Mouse (Mus musculus) forebrain, embryonic 16.5 days (tissue): ENCODE data around the gene Actr8. TPM values are rescaled to one million over a fixed set of nuclear protein-coding genes. Genes with fewer than 3 reads are reported as not detected.

ENCODE experiments used
- ATAC-seq: fragments of 200-750 bp; cut with Nextera tagmentation; 2 replicates; pipeline ENCODE4 v1.8.0; 2017; ENCODE audit warnings: mild to moderate bottlenecking, moderate library complexity
- H3K27ac ChIP-seq: fragments of 300-500 bp; sonication (generic); 2 replicates; pipeline ENCODE4 v1.5.1; 2014; ENCODE audit warnings: low read length, control low read depth
- H3K27me3 ChIP-seq: fragments of 300-500 bp; sonication (generic); replicated peaks from 2 replicates; pipeline ENCODE4 v1.6.1; 2014; ENCODE audit warnings: low read length; ENCODE audit not compliant: control insufficient read depth, insufficient read depth
- H3K36me3 ChIP-seq: fragments of 300-500 bp; sonication (generic); 2 replicates; pipeline ENCODE4 v1.6.1; 2014; ENCODE audit not compliant: control insufficient read depth, insufficient read depth
- H3K4me1 ChIP-seq: fragments of 300-500 bp; sonication (generic); replicated peaks from 2 replicates; pipeline ENCODE4 v1.6.1; 2014; ENCODE audit warnings: low read length; ENCODE audit not compliant: control insufficient read depth, insufficient read depth
- H3K4me2 ChIP-seq: fragments of 300-500 bp; sonication (generic); 2 replicates; pipeline ENCODE4 v1.6.1; 2014; ENCODE audit warnings: mild to moderate bottlenecking, low read length, control low read depth
- H3K4me3 ChIP-seq: fragments of 300-500 bp; sonication (generic); replicated peaks from 2 replicates; pipeline ENCODE4 v1.5.1; 2014; ENCODE audit warnings: mild to moderate bottlenecking, low read length, control low read depth
- H3K9ac ChIP-seq: fragments of 300-500 bp; sonication (generic); replicated peaks from 2 replicates; pipeline ENCODE4 v1.6.1; 2014; ENCODE audit warnings: low read depth, low read length, control low read depth
- H3K9me3 ChIP-seq: fragments of 300-500 bp; sonication (generic); 2 replicates; pipeline ENCODE4 v1.6.1; 2016; ENCODE audit warnings: low read length; ENCODE audit not compliant: control insufficient read depth
- WGBS: fragments of 180-500 bp; shearing (Covaris S2); extraction: QIAGEN DNeasy Blood & Tissue Kit; methylation state at CpG from one replicate; pipeline ENCODE4 v1.1.7; 2014; 5-methylcytosine and 5-hydroxymethylcytosine counted together
- polyA plus RNA-seq: library from polyadenylated mRNA; unstranded; fragments of >200 nt; fragmentation: Nextera tagmentation; extraction: Ambion mirVana; gene quantifications from 2 replicates; pipeline ENCODE4 v1.2.1, GENCODE M21; 2015

The Actr8 gene
- polyA plus RNA-seq = 92.0 and 92.8 TPM in 2 replicates

DNA sequence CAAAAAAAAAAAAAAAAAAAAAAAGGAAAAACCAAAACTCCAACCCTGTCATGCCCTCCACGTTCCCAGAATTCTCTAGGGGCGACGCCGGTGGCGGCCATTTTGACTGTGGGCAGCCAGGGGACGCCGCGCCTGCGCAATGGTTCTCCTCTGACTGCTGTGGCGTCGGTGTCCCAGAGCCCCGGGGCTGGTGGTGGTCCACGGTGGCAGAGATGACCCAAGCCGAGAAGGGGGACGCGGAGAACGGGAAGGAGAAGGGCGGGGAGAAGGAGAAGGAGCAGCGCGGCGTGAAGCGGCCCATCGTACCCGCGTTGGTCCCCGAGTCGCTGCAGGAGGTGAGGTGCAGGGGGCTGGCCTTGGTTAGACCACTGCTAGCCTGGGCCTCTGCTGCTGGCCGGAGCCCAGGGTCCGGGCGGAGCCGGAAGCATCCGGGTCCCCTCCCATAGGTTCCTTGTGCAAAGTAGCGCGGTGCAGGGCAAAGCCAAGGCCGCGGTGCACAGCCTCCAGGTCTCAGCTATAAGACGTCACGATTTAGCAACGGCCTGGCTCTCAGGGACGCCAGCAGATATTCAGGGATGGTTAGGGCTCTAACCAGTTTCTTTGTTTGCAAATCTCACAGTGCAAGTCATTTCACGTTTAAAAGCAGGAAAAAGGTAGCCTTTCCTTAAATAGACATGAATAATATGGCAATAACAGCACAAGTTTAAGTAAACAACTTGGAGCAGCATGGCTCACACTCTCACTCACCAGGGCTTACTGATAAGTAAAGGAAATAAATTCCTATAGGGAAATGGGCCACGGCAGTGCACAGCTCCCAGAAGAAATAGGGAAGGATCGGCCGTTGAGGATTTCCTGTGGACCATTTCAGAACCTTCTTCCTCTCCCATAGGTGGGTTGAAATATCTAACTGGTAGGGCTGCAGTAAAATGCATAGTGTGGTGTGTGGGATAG, at the start of gene Actr8:
Actr8 (plus strand) TSS at position 84 of the 951 bp plus-strand sequence.
- Histone ChIP-seq H3K4me3 (peak within 1 kb of the TSS; percentile 96), H3K27me3 (no peaks in the 10 kb centered on the region), H3K27ac (peak within 1 kb of the TSS; percentile 77), H3K9ac (peak within 1 kb of the TSS; percentile 94), H3K4me1 (peaks cover 10% of the 10 kb centered on the region), H3K4me2 (peak within 1 kb of the TSS; percentile 69), H3K36me3 (peaks cover 38% of the 10 kb centered on the region), H3K9me3 (no peaks in the 10 kb centered on the region)
- ATAC-seq = peak; percentile 92
- WGBS = 3% methylated on average over 44 of the region's 44 CpGs

DNA sequence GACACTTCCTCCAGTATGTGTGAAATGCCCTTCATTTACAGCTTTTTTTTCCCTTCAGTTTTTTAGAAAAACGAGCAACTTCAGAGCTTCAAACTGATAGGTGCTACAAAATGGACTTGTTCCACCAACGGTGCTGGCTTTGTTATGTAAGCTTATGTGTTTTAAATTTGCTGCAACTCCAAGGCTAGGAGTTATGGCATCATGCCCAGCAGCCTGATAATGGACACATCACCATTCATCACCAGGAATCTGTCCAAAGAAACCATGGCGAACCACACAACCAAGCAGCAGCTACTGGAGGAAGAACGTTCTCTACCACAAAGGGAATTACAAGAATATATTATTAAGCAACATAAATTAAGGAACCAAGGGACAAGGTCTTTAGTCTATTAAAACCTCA, 49.2 kb upstream of the Actr8 start:
- H3K36me3 ChIP-seq = no peaks in the 10 kb centered on the region
- H3K4me1 ChIP-seq = no peaks in the 10 kb centered on the region
- 42% methylated on average over 4 of the region's 4 CpGs for WGBS
- no peaks in the 10 kb centered on the region for H3K27me3 ChIP-seq
- no peak overlapping the region for H3K9ac ChIP-seq
- no peak overlapping the region for H3K27ac ChIP-seq
- H3K4me2 ChIP-seq = no peak overlapping the region
- ATAC-seq = no peak
- H3K9me3 ChIP-seq = no peaks in the 10 kb centered on the region
- H3K4me3 ChIP-seq = no peak overlapping the region

GRCm38 (mm10) chr14:29935516-29935915, 42.6 kb upstream of the Actr8 start:
- H3K27me3 ChIP-seq = no peaks in the 10 kb centered on the region

GRCm38 (mm10) chr14:29937466-29937865, 40.7 kb upstream of the Actr8 start:
- H3K27me3 ChIP-seq = no peaks in the 10 kb centered on the region
- H3K4me2 ChIP-seq = no peak overlapping the region
- WGBS = 86% methylated on average over 15 of the region's 15 CpGs
- H3K36me3 ChIP-seq = no peaks in the 10 kb centered on the region
- H3K27ac ChIP-seq = no peak overlapping the region
- peak; percentile 69 for ATAC-seq
- no peaks in the 10 kb centered on the region for H3K4me1 ChIP-seq
- no peaks in the 10 kb centered on the region for H3K9me3 ChIP-seq
- no peak overlapping the region for H3K9ac ChIP-seq
- no peak overlapping the region for H3K4me3 ChIP-seq

More at GRCm38 (mm10) chr14:29935516-29935915, 42.6 kb upstream of the Actr8 start:
- WGBS = 33% methylated on average over 5 of the region's 5 CpGs
- Histone ChIP-seq H3K36me3 (no peaks in the 10 kb centered on the region), H3K4me3 (no peak overlapping the region), H3K4me2 (no peak overlapping the region), H3K9ac (no peak overlapping the region), H3K4me1 (no peaks in the 10 kb centered on the region), H3K9me3 (no peaks in the 10 kb centered on the region), H3K27ac (no peak overlapping the region)
- ATAC-seq = no peak

DNA sequence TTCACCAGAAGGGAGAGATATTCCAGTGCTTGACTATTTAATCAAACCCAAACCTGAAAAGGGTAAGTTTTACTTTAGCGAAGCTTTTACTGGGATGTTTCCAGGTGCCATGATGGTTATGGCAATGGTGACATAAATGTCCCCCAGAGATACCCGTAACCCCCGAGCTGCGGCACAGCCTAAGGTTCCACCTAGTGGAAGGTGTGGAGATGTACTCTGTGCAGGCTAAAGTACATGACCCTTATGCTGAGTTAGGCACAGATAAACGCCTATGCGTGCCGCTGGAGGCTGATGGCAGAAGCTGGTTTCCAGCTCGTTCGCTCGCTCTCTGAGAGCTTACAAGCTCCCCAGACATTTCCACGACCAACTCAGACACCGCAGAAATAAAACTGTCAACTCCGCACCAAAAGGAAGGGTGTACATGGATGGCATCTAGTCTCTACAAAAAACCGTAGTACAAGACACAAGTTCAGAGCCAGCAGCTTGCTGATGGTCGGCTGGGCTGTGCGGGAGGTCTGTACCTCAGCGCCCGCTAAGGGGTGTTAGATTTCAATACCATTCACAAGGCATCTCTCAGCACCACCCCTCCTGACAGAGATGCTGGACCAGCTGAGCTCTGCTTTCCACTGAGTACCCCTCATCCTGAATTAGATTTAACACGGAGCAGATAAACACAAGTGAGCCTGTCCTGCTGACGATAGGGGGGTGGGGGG, 38.4 kb upstream of the Actr8 start:
- no peaks in the 10 kb centered on the region for H3K27me3 ChIP-seq
- no peaks in the 10 kb centered on the region for H3K36me3 ChIP-seq
- 0 out of 2 replicates have a peak, but pooled peaks have one; percentile 23 for ATAC-seq
- H3K9me3 ChIP-seq = no peaks in the 10 kb centered on the region
- H3K4me2 ChIP-seq = peak overlapping the region; percentile 1; the same call in 1 of the 2 replicates
- H3K4me3 ChIP-seq = no peak overlapping the region
- H3K27ac ChIP-seq = no peak overlapping the region
- 41% methylated on average over 20 of the region's 20 CpGs for WGBS
- no peak overlapping the region for H3K9ac ChIP-seq
- no peaks in the 10 kb centered on the region for H3K4me1 ChIP-seq

- no peaks in the 10 kb centered on the region for H3K9me3 ChIP-seq
- no peak overlapping the region for H3K4me3 ChIP-seq
- no peaks in the 10 kb centered on the region for H3K36me3 ChIP-seq
- 0 out of 2 replicates have a peak, but pooled peaks have one; percentile 40 for ATAC-seq
- peak overlapping the region; percentile 1; the same call in 1 of the 2 replicates for H3K4me2 ChIP-seq
- WGBS = 13% methylated on average over 10 of the region's 10 CpGs
- H3K9ac ChIP-seq = no peak overlapping the region
- H3K4me1 ChIP-seq = no peaks in the 10 kb centered on the region
- no peaks in the 10 kb centered on the region for H3K27me3 ChIP-seq
- no peak overlapping the region for H3K27ac ChIP-seq
Observed at GRCm38 (mm10) chr14:29940313-29940812, 37.8 kb upstream of the Actr8 start.

GRCm38 (mm10) chr14:29940877-29941276, 37.3 kb upstream of the Actr8 start:
- 23% methylated on average over 2 of the region's 2 CpGs for WGBS
- H3K4me2 ChIP-seq = no peak overlapping the region
- ATAC-seq = peak; percentile 26; the same call in 1 of the 2 replicates

GRCm38 (mm10) chr14:29946761-29947309, 31.3 kb upstream of the Actr8 start:
- no peaks in the 10 kb centered on the region for H3K4me1 ChIP-seq
- no peak overlapping the region for H3K9ac ChIP-seq
- no peak overlapping the region for H3K27ac ChIP-seq
- H3K36me3 ChIP-seq = no peaks in the 10 kb centered on the region
- H3K9me3 ChIP-seq = no peaks in the 10 kb centered on the region
- H3K4me3 ChIP-seq = no peak overlapping the region
- H3K4me2 ChIP-seq = no peak overlapping the region
- H3K27me3 ChIP-seq = no peaks in the 10 kb centered on the region
- ATAC-seq = no peak
- WGBS = 80% methylated on average over 5 of the region's 5 CpGs

More at GRCm38 (mm10) chr14:29940877-29941276, 37.3 kb upstream of the Actr8 start:
- Histone ChIP-seq H3K4me1 (no peaks in the 10 kb centered on the region), H3K27ac (no peak overlapping the region), H3K27me3 (no peaks in the 10 kb centered on the region), H3K9me3 (no peaks in the 10 kb centered on the region), H3K4me3 (no peak overlapping the region), H3K36me3 (no peaks in the 10 kb centered on the region), H3K9ac (no peak overlapping the region)

- Histone ChIP-seq H3K27me3 (no peaks in the 10 kb centered on the region), H3K9ac (no peak overlapping the region), H3K4me3 (no peak overlapping the region), H3K4me1 (no peaks in the 10 kb centered on the region), H3K4me2 (no peak overlapping the region), H3K36me3 (no peaks in the 10 kb centered on the region), H3K27ac (no peak overlapping the region), H3K9me3 (no peaks in the 10 kb centered on the region)
- no peak for ATAC-seq
- WGBS = 78% methylated on average over 4 of the region's 4 CpGs
Observed at GRCm38 (mm10) chr14:29950805-29951204, 27.3 kb upstream of the Actr8 start.
